Mouse (Mus musculus): ENCODE measurements around the gene Patl2. TPM values are rescaled to one million over a fixed set of nuclear protein-coding genes. Genes with fewer than 3 reads are reported as not detected.
"Not testable (repeated sequence)": the region's sequence is repeated elsewhere in the genome, so short reads cannot be mapped to it uniquely, and the experiment has no call there.

The Patl2 gene
- total RNA-seq, 2 experiments from 2014 or later, result not detected

DNA sequence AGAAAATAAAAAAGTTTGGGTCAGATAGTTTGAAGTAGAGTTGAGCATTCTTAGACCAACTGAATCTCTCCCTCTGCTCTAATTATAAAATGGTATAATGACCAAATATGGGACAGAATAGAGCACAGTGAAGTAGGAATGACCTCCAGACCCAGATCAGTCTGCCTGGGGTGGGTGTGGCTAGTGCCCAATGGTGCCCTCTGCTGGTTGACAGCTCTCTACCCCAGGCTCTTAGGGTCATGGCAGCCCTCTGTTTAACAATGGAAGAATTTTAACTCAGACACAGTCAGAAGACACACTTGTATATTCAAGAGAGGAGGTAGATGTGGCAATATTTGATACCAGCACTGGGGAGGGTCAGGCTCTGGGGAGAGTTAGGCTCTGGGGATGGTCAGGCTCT, 83.9 kb downstream of the Patl2 start:
- DNase-seq, result peak in 1 of 2 experiments; percentile 27
- intact Hi-C loops (cut with DNase I), result no loop called here

DNA sequence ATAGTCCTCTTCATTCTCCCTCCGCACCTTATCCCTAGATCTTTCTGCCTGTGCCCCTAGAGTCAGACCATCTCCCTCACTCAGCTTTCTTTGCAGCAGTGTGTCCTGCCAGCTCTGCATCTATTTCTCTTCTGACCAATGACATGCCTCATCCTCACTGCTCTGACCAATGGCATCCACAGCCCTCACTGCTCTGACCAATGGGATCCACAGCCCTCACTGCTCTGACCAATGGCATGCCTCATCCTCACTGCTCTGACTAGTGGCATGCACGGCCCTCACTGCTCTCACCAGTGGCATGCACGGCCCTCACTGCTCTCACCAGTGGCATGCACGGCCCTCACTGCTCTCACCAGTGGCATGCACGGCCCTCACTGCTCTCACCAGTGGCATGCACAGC, 88.3 kb downstream of the Patl2 start:
- intact Hi-C loops (cut with DNase I); DNase-seq: not testable (repeated sequence)

DNA sequence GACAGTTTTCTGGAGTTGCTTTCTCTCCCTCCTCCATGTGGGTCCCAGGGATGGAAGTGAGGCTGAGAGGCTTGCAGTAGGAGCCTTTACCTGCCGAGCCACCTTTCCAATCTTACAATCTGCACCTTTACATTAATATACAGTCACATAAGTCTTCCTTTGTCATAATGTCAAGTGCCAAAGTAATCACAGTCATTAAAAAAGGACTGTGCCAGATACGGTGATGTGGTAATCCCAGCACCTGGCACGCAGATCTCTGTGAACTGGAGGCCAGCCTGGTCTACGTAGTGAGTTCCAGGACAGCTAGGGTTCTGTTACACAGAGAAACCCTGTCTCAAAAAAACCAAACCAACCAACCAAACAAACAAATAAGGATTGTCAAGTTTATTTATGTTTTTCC, 92.1 kb downstream of the Patl2 start:
- intact Hi-C loops (cut with DNase I), result no loop called here
- no peak for DNase-seq

DNA sequence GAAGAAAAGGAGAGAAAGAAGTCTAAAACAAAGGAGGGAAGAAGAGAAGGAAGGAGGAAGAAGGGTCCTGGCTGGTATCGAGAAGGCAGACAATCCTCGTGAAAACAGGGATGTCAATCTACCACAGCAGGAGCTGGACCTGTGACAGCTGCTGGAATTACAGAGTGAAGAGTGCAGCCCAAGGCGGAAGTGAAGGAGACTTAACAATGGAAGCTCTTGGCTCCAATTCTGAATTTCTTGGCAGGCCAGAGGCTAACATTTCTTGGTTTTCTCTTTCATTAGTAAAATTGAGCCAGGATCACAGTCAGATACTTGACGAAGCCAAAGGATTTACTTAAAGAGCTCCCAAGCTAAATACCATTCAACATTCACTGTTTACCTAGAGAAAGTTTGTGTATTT, 99.5 kb downstream of the Patl2 start:
- intact Hi-C loops (cut with DNase I), result no loop called here
- DNase-seq, result peak; percentile 21 to 64

DNA sequence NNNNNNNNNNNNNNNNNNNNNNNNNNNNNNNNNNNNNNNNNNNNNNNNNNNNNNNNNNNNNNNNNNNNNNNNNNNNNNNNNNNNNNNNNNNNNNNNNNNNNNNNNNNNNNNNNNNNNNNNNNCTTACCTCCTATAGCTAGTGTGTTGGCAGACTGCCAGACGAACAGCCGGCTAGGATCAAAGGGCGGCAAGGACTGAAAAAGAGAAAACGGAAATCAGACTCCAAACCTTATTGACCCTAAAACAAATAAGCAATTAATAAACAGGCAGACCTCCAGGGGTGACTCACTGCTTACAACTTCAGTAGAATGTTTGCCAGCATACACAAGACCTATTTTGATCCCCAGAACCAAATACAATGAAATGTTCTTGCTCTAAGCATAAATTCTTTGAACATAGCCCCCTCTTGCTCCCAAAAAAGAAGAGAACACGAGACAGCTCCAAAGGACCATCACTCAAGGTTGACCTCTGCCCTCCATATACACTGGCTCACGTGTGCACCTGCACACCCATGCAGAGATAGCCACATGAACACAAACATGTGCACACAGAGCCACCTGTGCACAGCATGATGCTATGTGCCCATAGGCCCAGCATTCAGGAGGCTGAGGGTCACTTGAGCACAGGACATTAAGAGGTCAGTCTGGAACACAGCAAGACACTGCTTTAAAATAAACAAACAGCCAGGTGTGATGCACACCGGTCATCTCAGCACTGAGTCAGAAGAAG, 104.1 kb downstream of the Patl2 start:
- no peak for DNase-seq
- intact Hi-C loops (cut with DNase I), result no loop called here

Other genes starting within 250 kb of the Patl2 start
- gene Ctdspl2, start 230.2 kb downstream of the Patl2 start, total RNA-seq (2021), result 10 to 100 TPM; 19.4 to 22.3 TPM
- under 1 TPM in 1 of 2 experiments, not detected in 1; 0.10 TPM for gene Mageb3, start 230.1 kb downstream of the Patl2 start, total RNA-seq (2021)
- gene Eif3j1, start 157.6 kb downstream of the Patl2 start, total RNA-seq (2021), result 10 to 100 TPM; 19.3 to 20.3 TPM
- 10 to 100 TPM in 1 of 2 experiments, 1 to 10 TPM in 1; 9.8 to 11.4 TPM for gene Spg11, start 67.8 kb downstream of the Patl2 start, total RNA-seq (2021)
- 100 to 1,000 TPM; 116 to 127 TPM for gene B2m, start 38.5 kb downstream of the Patl2 start, total RNA-seq (2021)
- not detected for gene Trim69, start 25.5 kb downstream of the Patl2 start, total RNA-seq (2021)
- gene Terb2, start 83 bp upstream of the Patl2 start, total RNA-seq (2021), result not detected
- gene Sord, start 48.6 kb upstream of the Patl2 start, total RNA-seq (2021), result 10 to 100 TPM; 83.7 to 90.0 TPM
- gene Duox2, start 112.3 kb upstream of the Patl2 start, total RNA-seq (2021), result under 1 TPM; 0.41 to 0.57 TPM
- gene Duoxa2, start 112.7 kb upstream of the Patl2 start, total RNA-seq (2021), result under 1 TPM; 0.17 TPM
- under 1 TPM; 0.19 to 0.56 TPM for gene Duoxa1, start 127.5 kb upstream of the Patl2 start, total RNA-seq (2021)
- gene Duox1, start 129.5 kb upstream of the Patl2 start, total RNA-seq (2021), result under 1 TPM; 0.24 to 0.37 TPM
- gene Shf, start 183.0 kb upstream of the Patl2 start, total RNA-seq (2021), result 1 to 10 TPM; 4.9 to 6.2 TPM
- gene Slc28a2, start 240.3 kb upstream of the Patl2 start, total RNA-seq (2021), result 10 to 100 TPM; 27.7 to 30.3 TPM